Comparison of ENCODE assay signal across 7 mouse cellular contexts in genomic region chr9:50604338-50604737, GRCm38 (mm10). TPM values are rescaled to one million over a fixed set of nuclear protein-coding genes. Genes with fewer than 3 reads are reported as not detected.
A peak's percentile ranks its signal among the peaks of the same experiment; 100 is the strongest.
DNase-seq lines count a peak whose midpoint lies in the region; ATAC-seq and TF ChIP-seq lines count a peak whose summit lies in the region.

No protein-coding gene starts in this region.

- H3K27me3 ChIP-seq in thymus, adult 2 months (ENCODE audit: control insufficient read depth, insufficient read depth, low read length): no peaks in the 10 kb centered on the region
- no peaks in the 10 kb centered on the region for H3K27me3 ChIP-seq in forebrain, embryonic 12.5 days
- H3K27me3 ChIP-seq in liver, embryonic 15.5 days: no peaks in the 10 kb centered on the region

- ATAC-seq in forebrain, embryonic 12.5 days (ENCODE audit: low FRiP score): no peak
- ATAC-seq in liver, embryonic 15.5 days (ENCODE audit: insufficient read depth): no peak; the same call in 1 of the 2 replicates

- H3K36me3 ChIP-seq in thymus, adult 2 months (ENCODE audit: control insufficient read depth, insufficient read depth, low read length): peaks cover 21% of the 10 kb centered on the region
- peaks cover 42% of the 10 kb centered on the region for H3K36me3 ChIP-seq in forebrain, embryonic 12.5 days (replicated peaks)
- peaks cover 53% of the 10 kb centered on the region for H3K36me3 ChIP-seq in liver, embryonic 15.5 days (replicated peaks)

- peak overlapping the region; percentile 86 for H3K9ac ChIP-seq in forebrain, embryonic 12.5 days
- H3K9ac ChIP-seq in liver, embryonic 15.5 days: peak overlapping the region; percentile 94

- H3K27ac ChIP-seq in thymus, adult 2 months (ENCODE audit: control insufficient read depth, insufficient read depth, low read length): no peak overlapping the region
- H3K27ac ChIP-seq in forebrain, embryonic 12.5 days: peak overlapping the region; percentile 88
- H3K27ac ChIP-seq in liver, embryonic 15.5 days (replicated peaks): peak overlapping the region; percentile 89

- under 1% methylated on average over 6 of the region's 6 CpGs for WGBS in thymus, adult 2 months
- WGBS in forebrain, embryonic 12.5 days: 5% methylated on average over 6 of the region's 6 CpGs
- 1% methylated on average over 6 of the region's 6 CpGs for WGBS in liver, embryonic 15.5 days (ENCODE audit: insufficient replicate concordance)

- H3K9me3 ChIP-seq in forebrain, embryonic 12.5 days: no peaks in the 10 kb centered on the region
- H3K9me3 ChIP-seq in liver, embryonic 15.5 days (replicated peaks): no peaks in the 10 kb centered on the region

- H3K4me2 ChIP-seq in forebrain, embryonic 12.5 days: peak overlapping the region; percentile 93
- H3K4me2 ChIP-seq in liver, embryonic 15.5 days: peak overlapping the region; percentile 75

- peaks cover 15% of the 10 kb centered on the region for H3K4me1 ChIP-seq in thymus, adult 2 months (replicated peaks; ENCODE audit: control insufficient read depth, insufficient read depth, low read length)
- H3K4me1 ChIP-seq in forebrain, embryonic 12.5 days: peaks cover 25% of the 10 kb centered on the region
- H3K4me1 ChIP-seq in liver, embryonic 15.5 days (replicated peaks): peaks cover 47% of the 10 kb centered on the region

- TF ChIP-seq CTCF in thymus, adult 2 months (IDR thresholded peaks at IDR 0.05; ENCODE audit: borderline replicate concordance, control insufficient read depth, extremely low read depth, insufficient read depth, low read length, poor library complexity): no peak

- peak overlapping the region; percentile 82 for H3K4me3 ChIP-seq in thymus, adult 2 months (ENCODE audit: control insufficient read depth, insufficient read depth, low read length)
- peak overlapping the region; percentile 85 for H3K4me3 ChIP-seq in forebrain, embryonic 12.5 days (replicated peaks)
- peak overlapping the region; percentile 77 for H3K4me3 ChIP-seq in liver, embryonic 15.5 days (replicated peaks)

- TF ChIP-seq POLR2A in thymus, adult 2 months (IDR thresholded peaks at IDR 0.05; ENCODE audit: control insufficient read depth, extremely low read depth, insufficient read depth, low read length, poor library complexity): no peak

- no peak for DNase-seq in thymus, adult 2 months
- no peak for DNase-seq in thymus, postnatal 0 days (ENCODE audit: low spot score)
- DNase-seq in cerebellum, adult 11-12 months: no peak
- DNase-seq in left cerebral cortex, adult 11 months (ENCODE audit: low spot score): no peak
- DNase-seq in thymus, postnatal 4 days: no peak

RNA-seq across cellular contexts. Expression of gene Timm8b, which starts 0.6 kb away (rescaled TPM):
- 126 and 168 TPM in 2 replicates for polyA plus RNA-seq in thymus, adult 2 months (2012; rRNA removed)
- polyA plus RNA-seq in thymus, postnatal 0 days (2015; fragmentation: Nextera tagmentation; extraction: Ambion mirVana): 282 and 312 TPM in 2 replicates
- polyA plus RNA-seq in forebrain, embryonic 12.5 days (2016; fragmentation: Nextera tagmentation; extraction: Ambion mirVana): 385 and 386 TPM in 2 replicates
- 130 and 158 TPM in 2 replicates for polyA plus RNA-seq in liver, embryonic 15.5 days (2015; fragmentation: Nextera tagmentation; extraction: Ambion mirVana)

RNA-seq across cellular contexts. Expression of gene Sdhd, which starts 0.7 kb away (rescaled TPM):
- polyA plus RNA-seq in thymus, adult 2 months (2012; rRNA removed): 197 and 210 TPM in 2 replicates
- 303 and 309 TPM in 2 replicates for polyA plus RNA-seq in thymus, postnatal 0 days (2015; fragmentation: Nextera tagmentation; extraction: Ambion mirVana)
- 219 and 221 TPM in 2 replicates for polyA plus RNA-seq in forebrain, embryonic 12.5 days (2016; fragmentation: Nextera tagmentation; extraction: Ambion mirVana)
- 296 and 323 TPM in 2 replicates for polyA plus RNA-seq in liver, embryonic 15.5 days (2015; fragmentation: Nextera tagmentation; extraction: Ambion mirVana)

RNA-seq across cellular contexts. Expression of gene Pih1d2, which starts 12.8 kb away (rescaled TPM):
- polyA plus RNA-seq in thymus, adult 2 months (2012; rRNA removed): 0.69 and 0.85 TPM in 2 replicates
- 2.5 and 3.2 TPM in 2 replicates for polyA plus RNA-seq in thymus, postnatal 0 days (2015; fragmentation: Nextera tagmentation; extraction: Ambion mirVana)
- polyA plus RNA-seq in forebrain, embryonic 12.5 days (2016; fragmentation: Nextera tagmentation; extraction: Ambion mirVana): 8.2 and 8.7 TPM in 2 replicates
- polyA plus RNA-seq in liver, embryonic 15.5 days (2015; fragmentation: Nextera tagmentation; extraction: Ambion mirVana): 0.75 and 1.0 TPM in 2 replicates

RNA-seq across cellular contexts. Expression of gene Nkapd1, which starts 12.9 kb away (rescaled TPM):
- polyA plus RNA-seq in thymus, adult 2 months (2012; rRNA removed): 8.5 and 8.9 TPM in 2 replicates
- 26.4 and 30.9 TPM in 2 replicates for polyA plus RNA-seq in thymus, postnatal 0 days (2015; fragmentation: Nextera tagmentation; extraction: Ambion mirVana)
- 27.0 and 28.3 TPM in 2 replicates for polyA plus RNA-seq in forebrain, embryonic 12.5 days (2016; fragmentation: Nextera tagmentation; extraction: Ambion mirVana)
- 5.6 and 7.0 TPM in 2 replicates for polyA plus RNA-seq in liver, embryonic 15.5 days (2015; fragmentation: Nextera tagmentation; extraction: Ambion mirVana)

RNA-seq across cellular contexts. Expression of gene Tex12, which starts 43.2 kb away (rescaled TPM):
- polyA plus RNA-seq in thymus, adult 2 months (2012; rRNA removed): not detected in 2 replicates
- polyA plus RNA-seq in thymus, postnatal 0 days (2015; fragmentation: Nextera tagmentation; extraction: Ambion mirVana): not detected in 2 replicates
- 0.32 and 0.33 TPM in 2 replicates for polyA plus RNA-seq in forebrain, embryonic 12.5 days (2016; fragmentation: Nextera tagmentation; extraction: Ambion mirVana)
- not detected in 2 replicates for polyA plus RNA-seq in liver, embryonic 15.5 days (2015; fragmentation: Nextera tagmentation; extraction: Ambion mirVana)
